Mouse (Mus musculus) limb, embryonic 15.5 days (tissue): ENCODE data around the gene Ssh1. TPM values are rescaled to one million over a fixed set of nuclear protein-coding genes. Genes with fewer than 3 reads are reported as not detected.
A peak's percentile ranks its signal among the peaks of the same experiment; 100 is the strongest.

Source experiments
- ATAC-seq: fragments of 200-750 bp; cut with Nextera tagmentation; 2 replicates; pipeline ENCODE4 v1.8.0; 2017; ENCODE audit warnings: low read depth, moderate TSS enrichment; ENCODE audit not compliant: insufficient number of reproducible peaks, low FRiP score, low TSS enrichment
- H3K27ac ChIP-seq: fragments of 300-500 bp; sonication (generic); 2 replicates; pipeline ENCODE4 v1.5.1; 2015; ENCODE audit warnings: moderate library complexity, mild to moderate bottlenecking, inconsistent platforms
- H3K27me3 ChIP-seq: fragments of 300-500 bp; sonication (generic); 2 replicates; pipeline ENCODE4 v1.6.1; 2015; ENCODE audit warnings: inconsistent platforms
- H3K36me3 ChIP-seq: fragments of 300-500 bp; sonication (generic); 2 replicates; pipeline ENCODE4 v1.6.1; 2015; ENCODE audit warnings: inconsistent platforms
- H3K4me1 ChIP-seq: fragments of 300-500 bp; sonication (generic); 2 replicates; pipeline ENCODE4 v1.6.1; 2015; ENCODE audit warnings: inconsistent platforms
- H3K4me2 ChIP-seq: fragments of 300-500 bp; sonication (generic); 2 replicates; pipeline ENCODE4 v1.6.1; 2015; ENCODE audit warnings: mild to moderate bottlenecking, inconsistent platforms
- H3K4me3 ChIP-seq: fragments of 300-500 bp; sonication (generic); 2 replicates; pipeline ENCODE4 v1.5.1; 2015; ENCODE audit warnings: mild to moderate bottlenecking, inconsistent platforms
- H3K9ac ChIP-seq: fragments of 300-500 bp; sonication (generic); 2 replicates; pipeline ENCODE4 v1.6.1; 2015; ENCODE audit warnings: inconsistent platforms
- H3K9me3 ChIP-seq: fragments of 300-500 bp; sonication (generic); 2 replicates; pipeline ENCODE4 v1.6.1; 2016; ENCODE audit warnings: inconsistent platforms
- whole genome bisulfite sequencing: fragments of 180-500 bp; shearing (Covaris S2); methylation state at CpG from one replicate; pipeline ENCODE4 v1.1.7; 2015; 5-methylcytosine and 5-hydroxymethylcytosine counted together
- polyA plus RNA-seq: library from polyadenylated mRNA; unstranded; fragments of >200 nt; fragmentation: Nextera tagmentation; extraction: Ambion mirVana; gene quantifications from 2 replicates; pipeline ENCODE4 v1.2.1, GENCODE M21; 2015

Gene Ssh1
- polyA plus RNA-seq, 1 experiment from 2014 or later, result 13.2 TPM

DNA sequence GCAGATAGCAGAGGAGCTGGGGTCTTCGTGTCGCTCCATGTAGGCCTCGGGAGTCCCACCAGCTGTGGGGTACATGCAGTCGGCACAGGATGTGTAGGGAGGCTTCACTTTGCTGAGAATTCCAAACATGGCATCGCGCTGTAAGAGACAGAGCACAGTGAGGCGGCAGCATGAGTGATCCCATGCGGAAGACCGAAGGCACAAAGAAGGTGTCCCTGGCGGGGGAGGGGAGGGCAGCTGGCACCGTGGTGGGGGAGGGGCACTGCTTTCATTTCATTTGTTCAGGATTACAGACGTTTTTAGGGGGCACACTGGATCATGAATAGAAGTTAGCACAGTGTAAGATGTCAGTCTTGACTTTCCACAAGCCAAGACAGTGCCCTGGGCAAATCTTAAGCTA, 50.4 kb downstream of the Ssh1 start:
- Histone ChIP-seq H3K27me3 (no peaks in the 10 kb centered on the region), H3K4me2 (no peak overlapping the region), H3K36me3 (peaks cover 85% of the 10 kb centered on the region), H3K4me3 (no peak overlapping the region), H3K4me1 (no peaks in the 10 kb centered on the region), H3K27ac (no peak overlapping the region), H3K9me3 (no peaks in the 10 kb centered on the region), H3K9ac (no peak overlapping the region)
- 85% methylated on average over 12 of the region's 12 CpGs for WGBS
- ATAC-seq, result no peak

DNA sequence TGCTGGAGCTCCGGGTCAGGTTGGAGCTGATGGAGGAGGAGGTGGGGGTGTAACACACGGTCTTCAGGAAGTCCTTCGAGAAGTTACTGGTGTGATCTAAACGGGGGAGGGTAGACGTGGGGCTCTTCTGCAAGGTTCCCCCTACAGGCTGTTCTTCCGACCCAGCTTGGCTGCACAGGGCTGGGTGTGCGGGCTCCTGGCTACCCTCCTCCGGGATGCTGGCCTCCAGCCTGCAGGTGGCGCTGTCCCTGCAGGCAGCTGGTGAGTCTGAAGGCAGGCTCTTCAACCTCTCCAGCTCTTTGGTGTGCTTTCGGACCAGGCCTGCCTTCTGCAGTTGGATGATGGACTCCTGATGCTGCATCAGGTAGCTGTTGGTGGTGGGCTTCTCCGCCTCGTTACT, 51.1 kb downstream of the Ssh1 start:
- 87% methylated on average over 12 of the region's 12 CpGs for WGBS
- no peak overlapping the region for H3K27ac ChIP-seq
- no peak for ATAC-seq

DNA sequence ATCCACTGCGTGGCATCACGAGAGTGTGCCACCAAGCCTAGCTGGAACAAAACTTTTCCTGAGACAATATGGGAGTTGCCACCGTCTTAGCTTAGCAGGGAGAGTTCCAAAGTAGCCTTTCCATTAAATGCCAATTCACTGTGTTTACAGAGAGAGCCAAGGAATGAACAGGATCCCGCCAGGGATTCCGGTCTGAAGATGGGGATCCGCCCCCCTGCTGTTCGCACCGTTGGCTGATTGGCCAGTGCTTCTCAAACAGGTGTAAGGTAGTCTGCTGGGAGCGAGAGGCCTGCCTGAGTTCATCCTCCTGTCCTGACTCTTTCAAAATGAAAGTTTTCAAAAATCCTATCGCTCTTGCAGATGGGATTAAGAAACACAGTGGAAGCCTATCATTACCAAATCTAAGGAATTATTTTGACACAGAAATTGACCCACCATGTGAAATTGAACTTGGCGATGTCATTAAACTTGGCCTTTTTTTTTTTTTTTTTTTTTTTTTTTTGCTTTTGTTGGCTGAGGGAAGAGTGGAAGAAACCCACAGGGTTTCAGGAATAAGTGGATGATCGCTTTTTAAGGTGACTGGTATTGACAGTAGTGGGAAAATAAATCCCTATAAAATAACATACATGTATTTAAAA, 54.3 kb downstream of the Ssh1 start:
- Histone ChIP-seq H3K27me3 (no peaks in the 10 kb centered on the region), H3K4me3 (no peak overlapping the region), H3K9me3 (no peaks in the 10 kb centered on the region), H3K27ac (no peak overlapping the region), H3K4me2 (no peak overlapping the region), H3K9ac (no peak overlapping the region), H3K36me3 (peaks cover 60% of the 10 kb centered on the region), H3K4me1 (no peaks in the 10 kb centered on the region)
- WGBS, result 51% methylated on average over 12 of the region's 12 CpGs
- no peak for ATAC-seq

More for the DNA sequence above, 51.1 kb downstream of the Ssh1 start:
- no peak overlapping the region for H3K4me3 ChIP-seq
- no peak overlapping the region for H3K9ac ChIP-seq
- H3K4me1 ChIP-seq, result no peaks in the 10 kb centered on the region
- no peaks in the 10 kb centered on the region for H3K9me3 ChIP-seq
- H3K36me3 ChIP-seq, result peaks cover 85% of the 10 kb centered on the region
- no peak overlapping the region for H3K4me2 ChIP-seq
- H3K27me3 ChIP-seq, result no peaks in the 10 kb centered on the region

DNA sequence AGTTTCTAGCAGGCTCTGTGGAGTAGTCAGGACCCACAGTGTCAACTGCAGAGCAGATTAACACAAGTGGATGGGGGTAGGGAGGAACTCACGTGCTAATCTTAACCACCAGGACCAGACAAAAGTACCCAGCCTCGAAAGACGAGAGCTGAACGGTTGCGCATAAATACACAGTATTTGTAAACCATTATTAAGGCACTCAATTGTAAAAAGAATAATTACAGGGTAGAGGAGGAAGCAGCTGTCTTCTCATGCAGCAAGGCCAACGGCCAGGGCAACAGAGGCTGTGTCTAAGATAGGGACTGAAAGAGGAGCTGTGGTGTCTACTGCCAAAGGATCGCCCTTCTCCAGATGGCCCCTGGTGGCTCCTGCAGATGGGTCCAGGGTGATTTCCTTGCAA, 56.0 kb downstream of the Ssh1 start:
- Histone ChIP-seq H3K9me3 (no peaks in the 10 kb centered on the region), H3K27me3 (no peaks in the 10 kb centered on the region), H3K9ac (no peak overlapping the region), H3K4me3 (no peak overlapping the region), H3K4me2 (no peak overlapping the region), H3K27ac (no peak overlapping the region), H3K4me1 (no peaks in the 10 kb centered on the region), H3K36me3 (peaks cover 43% of the 10 kb centered on the region)
- no peak for ATAC-seq
- WGBS, result 56% methylated on average over 7 of the region's 7 CpGs

DNA sequence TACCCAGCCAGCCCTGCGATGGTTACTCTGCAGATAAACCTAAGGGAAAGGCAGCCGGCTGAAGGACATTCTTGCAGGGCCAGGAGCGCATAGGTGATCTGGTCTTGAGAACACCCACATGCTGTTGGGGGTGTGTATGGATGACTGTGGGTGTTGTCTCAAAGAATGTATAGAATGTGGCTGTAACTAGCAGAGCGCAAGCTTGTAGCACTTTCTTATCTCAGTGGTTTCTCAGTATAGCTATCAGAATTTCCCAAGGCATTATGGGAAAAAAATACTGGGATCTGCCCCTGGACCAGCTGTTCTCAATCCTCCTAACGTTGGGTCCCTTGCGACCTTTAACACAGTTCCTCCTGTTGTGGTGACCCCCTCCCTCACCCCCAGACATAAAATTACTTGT, 59.8 kb downstream of the Ssh1 start:
- Histone ChIP-seq H3K4me3 (no peak overlapping the region), H3K27ac (no peak overlapping the region), H3K9me3 (no peaks in the 10 kb centered on the region), H3K36me3 (peaks cover 13% of the 10 kb centered on the region; the same call in 1 of the 2 replicates), H3K27me3 (no peaks in the 10 kb centered on the region), H3K9ac (no peak overlapping the region), H3K4me2 (no peak overlapping the region), H3K4me1 (peaks cover 23% of the 10 kb centered on the region)
- whole genome bisulfite sequencing, result 61% methylated on average over 6 of the region's 6 CpGs
- ATAC-seq, result no peak

DNA sequence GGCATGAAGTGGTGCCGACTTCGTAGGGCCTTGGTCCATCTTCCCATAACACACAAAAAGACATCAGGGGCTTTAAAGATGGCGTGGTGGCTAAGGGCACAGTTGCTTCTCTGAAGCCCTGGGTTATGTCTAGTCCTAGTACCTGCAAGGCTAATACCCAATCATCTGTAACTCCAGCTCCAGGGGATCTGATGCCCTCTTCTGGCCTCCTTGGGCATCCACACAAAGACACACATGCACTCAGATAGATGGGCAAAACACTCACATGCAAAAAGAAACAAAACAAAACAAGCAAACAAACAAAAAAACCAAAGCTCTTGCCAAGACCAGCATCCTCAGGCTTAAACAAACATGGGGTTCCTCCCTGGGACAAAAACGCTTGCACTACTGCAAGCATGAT, 60.2 kb downstream of the Ssh1 start:
- H3K4me1 ChIP-seq, result peaks cover 23% of the 10 kb centered on the region
- no peak for ATAC-seq
- peaks cover 11% of the 10 kb centered on the region; the same call in 1 of the 2 replicates for H3K36me3 ChIP-seq
- H3K27ac ChIP-seq, result no peak overlapping the region
- H3K4me3 ChIP-seq, result no peak overlapping the region
- no peak overlapping the region for H3K9ac ChIP-seq
- no peaks in the 10 kb centered on the region for H3K9me3 ChIP-seq
- no peak overlapping the region for H3K4me2 ChIP-seq
- no peaks in the 10 kb centered on the region for H3K27me3 ChIP-seq
- WGBS, result 80% methylated on average over 4 of the region's 4 CpGs

DNA sequence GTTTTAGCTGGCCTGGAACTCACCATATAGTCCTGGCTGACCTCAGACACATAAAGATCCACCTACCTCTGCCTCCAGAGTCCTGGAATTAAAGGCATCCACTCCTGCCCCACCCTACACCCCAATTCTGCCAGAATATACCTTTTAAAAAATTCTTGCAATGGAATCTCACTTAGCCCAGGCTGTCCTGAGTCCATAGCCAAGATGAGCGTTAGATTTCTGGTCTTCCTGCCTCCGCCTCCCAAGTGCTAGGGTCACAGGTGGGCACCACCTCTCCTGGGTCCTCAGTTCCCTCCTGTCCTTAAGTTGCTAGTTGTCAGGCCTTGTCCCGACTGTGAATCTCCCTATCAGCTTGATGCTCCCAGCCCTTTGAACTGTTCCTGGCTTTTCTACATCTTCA, 61.4 kb downstream of the Ssh1 start:
- Histone ChIP-seq H3K9me3 (no peaks in the 10 kb centered on the region), H3K4me2 (no peak overlapping the region), H3K27me3 (no peaks in the 10 kb centered on the region), H3K36me3 (0 out of 2 replicates have a peak, but pooled peaks cover 3% of the 10 kb centered on the region), H3K4me1 (peaks cover 23% of the 10 kb centered on the region), H3K9ac (no peak overlapping the region), H3K4me3 (no peak overlapping the region), H3K27ac (0 out of 2 replicates have a peak overlapping the region, but pooled peaks have one; percentile 33)
- 66% methylated on average over 3 of the region's 3 CpGs for WGBS
- ATAC-seq, result no peak

DNA sequence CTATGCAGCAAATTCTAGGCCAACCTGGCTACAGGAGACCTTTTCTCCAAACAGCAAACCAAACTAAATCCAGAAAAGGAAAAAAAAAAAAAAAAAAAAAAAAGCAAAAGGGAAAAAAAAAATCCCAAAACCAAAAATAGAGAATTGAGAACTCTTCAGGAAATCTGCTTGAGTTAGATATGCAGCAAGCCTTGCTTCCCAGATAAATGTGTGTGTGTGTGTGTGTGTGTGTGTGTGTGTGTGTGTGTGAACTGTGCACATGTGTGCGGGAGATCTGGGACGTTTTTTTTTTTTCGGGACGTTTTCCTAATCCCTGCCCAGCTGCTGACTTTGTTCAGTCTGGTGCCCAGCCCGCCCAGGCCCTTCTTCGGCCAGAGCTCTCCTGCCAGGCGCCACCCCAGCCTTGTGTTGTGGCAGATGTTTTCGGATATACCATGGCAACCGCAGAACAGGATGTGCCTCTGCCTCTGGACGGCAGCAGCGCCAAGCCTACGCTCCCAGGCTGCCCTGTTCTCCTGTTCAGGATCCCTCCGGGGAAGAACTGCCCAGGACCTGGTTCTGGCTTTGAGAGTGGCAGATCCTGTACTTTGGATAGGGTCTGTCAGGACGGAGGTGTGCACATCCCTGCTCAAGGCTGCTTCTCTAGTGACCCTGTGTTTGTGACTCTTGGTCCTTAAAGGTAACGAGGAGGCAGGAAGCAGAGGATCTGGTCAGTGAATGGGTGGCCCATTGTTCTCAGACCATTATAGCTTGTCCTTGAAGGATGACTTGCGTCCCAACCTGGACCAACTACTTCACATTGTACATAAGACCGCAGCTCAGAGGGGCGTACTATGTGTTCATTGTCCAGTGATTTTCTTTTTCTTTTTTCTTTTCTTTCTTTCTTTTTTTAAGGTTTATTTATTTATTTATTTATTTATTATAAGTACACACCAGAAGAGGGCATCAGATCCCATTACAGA, 62.8 kb downstream of the Ssh1 start:
- H3K9me3 ChIP-seq, result no peaks in the 10 kb centered on the region
- no peak overlapping the region for H3K4me3 ChIP-seq
- no peak overlapping the region for H3K9ac ChIP-seq
- H3K4me2 ChIP-seq, result peak overlapping the region; percentile 22
- 27% methylated on average over 17 of the region's 18 CpGs for WGBS
- H3K36me3 ChIP-seq, result 0 out of 2 replicates have a peak, but pooled peaks cover 3% of the 10 kb centered on the region
- peak overlapping the region; percentile 73 for H3K27ac ChIP-seq
- peaks cover 25% of the 10 kb centered on the region for H3K4me1 ChIP-seq
- peak; percentile 68; the same call in 1 of the 2 replicates for ATAC-seq
- no peaks in the 10 kb centered on the region for H3K27me3 ChIP-seq

DNA sequence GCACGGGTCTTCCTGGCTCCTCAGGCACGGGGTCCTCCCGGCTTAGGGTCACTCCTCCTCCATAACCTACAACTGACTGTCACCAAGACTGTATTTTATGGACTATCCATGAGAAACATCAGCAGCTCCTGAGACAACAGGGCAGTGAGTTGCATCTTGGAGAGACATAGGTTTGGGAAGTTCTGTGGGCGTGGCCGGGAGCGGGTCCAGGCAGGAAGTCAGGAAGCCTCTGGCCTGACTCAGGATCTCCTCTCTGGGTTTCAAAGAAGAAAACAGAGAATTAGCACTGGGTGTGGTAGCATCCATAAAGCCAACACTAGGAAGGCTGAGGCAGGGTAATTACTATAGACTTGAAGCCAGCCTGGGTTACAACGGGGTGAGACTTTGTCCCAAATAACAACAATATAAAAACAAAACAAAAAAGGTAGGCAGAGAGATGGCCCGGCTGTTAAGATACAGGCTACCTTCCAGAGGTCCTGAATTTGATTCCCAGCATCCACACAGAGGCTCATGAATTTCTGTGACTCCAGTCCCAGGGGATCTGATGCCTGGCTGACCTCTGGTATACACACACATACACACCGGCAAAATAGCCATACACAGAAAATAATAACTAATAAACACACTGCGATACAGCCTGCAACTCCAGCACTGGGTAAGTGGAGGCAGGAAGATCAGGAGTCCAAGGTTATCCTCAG, 63.6 kb downstream of the Ssh1 start:
- ATAC-seq, result no peak
- Histone ChIP-seq H3K9ac (no peak overlapping the region), H3K27ac (peak overlapping the region; percentile 73), H3K27me3 (no peaks in the 10 kb centered on the region), H3K9me3 (no peaks in the 10 kb centered on the region), H3K4me3 (no peak overlapping the region), H3K4me1 (peaks cover 28% of the 10 kb centered on the region), H3K4me2 (no peak overlapping the region), H3K36me3 (no peaks in the 10 kb centered on the region)
- 43% methylated on average over 10 of the region's 10 CpGs for WGBS

DNA sequence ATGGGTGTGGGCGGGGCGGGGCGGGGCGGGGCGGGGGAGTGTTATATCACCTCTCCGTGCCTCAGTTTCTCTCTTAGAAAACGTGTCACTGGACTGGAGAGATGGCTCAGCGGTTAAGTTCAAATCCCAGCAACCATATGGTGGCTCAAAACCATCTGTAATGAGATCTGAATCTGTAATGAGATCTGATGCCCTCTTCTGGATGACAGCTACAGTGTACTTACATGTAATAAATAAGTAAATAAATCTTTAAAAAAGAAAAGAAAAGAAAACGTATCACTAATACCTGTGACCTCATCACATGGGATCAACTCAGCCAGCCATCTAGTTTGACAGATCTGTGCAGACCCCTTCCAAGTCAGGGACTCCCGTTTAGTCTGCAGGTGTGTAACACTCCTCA, 64.2 kb downstream of the Ssh1 start:
- no peak overlapping the region for H3K9ac ChIP-seq
- H3K4me3 ChIP-seq, result no peak overlapping the region
- 63% methylated on average over 10 of the region's 10 CpGs for WGBS
- H3K4me2 ChIP-seq, result no peak overlapping the region
- peak overlapping the region; percentile 73; the same call in 1 of the 2 replicates for H3K27ac ChIP-seq
- H3K36me3 ChIP-seq, result no peaks in the 10 kb centered on the region
- no peaks in the 10 kb centered on the region for H3K9me3 ChIP-seq
- peaks cover 28% of the 10 kb centered on the region for H3K4me1 ChIP-seq
- no peaks in the 10 kb centered on the region for H3K27me3 ChIP-seq
- ATAC-seq, result no peak

DNA sequence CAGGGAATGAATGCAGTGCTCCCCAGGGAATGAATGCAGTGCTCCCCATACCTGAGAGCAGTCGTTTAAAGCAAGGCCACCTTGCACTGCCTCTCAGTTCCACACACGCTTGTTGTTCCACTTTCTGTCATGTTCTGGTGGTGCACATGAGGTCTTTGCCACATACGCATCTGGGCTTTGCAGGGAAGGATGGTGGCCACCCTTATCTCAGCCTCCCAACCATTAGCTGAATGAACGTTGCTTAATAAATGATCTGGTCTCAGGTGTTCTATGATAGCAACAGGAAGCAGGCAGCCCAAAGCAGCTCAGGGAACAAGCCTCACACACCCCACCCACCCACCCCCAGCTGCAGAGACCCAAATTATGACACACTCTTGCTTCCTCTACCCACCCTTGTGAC, 69.1 kb downstream of the Ssh1 start:
- Histone ChIP-seq H3K4me3 (no peak overlapping the region), H3K27ac (no peak overlapping the region), H3K27me3 (no peaks in the 10 kb centered on the region), H3K9ac (no peak overlapping the region), H3K9me3 (no peaks in the 10 kb centered on the region), H3K4me2 (no peak overlapping the region), H3K4me1 (peaks cover 5% of the 10 kb centered on the region; the same call in 1 of the 2 replicates), H3K36me3 (no peaks in the 10 kb centered on the region)
- 86% methylated on average over 4 of the region's 4 CpGs for WGBS
- ATAC-seq, result no peak
